Mouse (Mus musculus): Measurements from ENCODE around the gene Cpm.

DNA sequence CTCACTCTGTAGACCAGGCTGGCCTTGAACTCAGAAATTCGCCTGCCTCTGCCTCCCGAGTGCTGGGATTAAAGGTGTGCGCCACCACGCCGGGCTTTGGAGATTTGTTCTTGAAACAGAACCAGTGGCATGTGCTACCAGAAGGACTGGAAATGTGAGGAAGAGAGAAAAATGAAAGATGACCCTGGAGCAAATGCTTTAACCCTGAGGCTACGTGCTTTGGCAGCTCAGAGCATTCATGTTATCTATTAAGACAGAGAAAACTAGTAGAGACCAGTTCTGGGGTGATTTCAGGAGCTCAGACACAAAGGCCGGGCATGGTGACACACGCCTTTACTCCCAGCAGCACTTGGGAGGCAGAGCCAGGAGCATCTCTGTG lies 9.9 kb downstream of the Cpm start:
- TF ChIP-seq CTCF (IDR thresholded peaks at IDR 0.05; ENCODE audit: low read depth, low read length): no peak
- no peak for TF ChIP-seq POLR2AphosphoS5 (IDR thresholded peaks at IDR 0.05; ENCODE audit: insufficient replicate concordance, low read depth, low read length)
